Mouse (Mus musculus) gastrocnemius, adult 8-10 months (tissue): Measurements from ENCODE around the gene Aldh3b2. TPM values are rescaled to one million over a fixed set of nuclear protein-coding genes. Genes with fewer than 3 reads are reported as not detected.

Experiments
- DNase-seq, 2 experiments: peaks; one replicate each; pipeline ENCODE4 v3.0.0; 2022; ENCODE audit warnings: low spot score in 2 of 2
- total RNA-seq, 4 experiments: library from RNA; stranded (reverse); gene quantifications; 2 replicates each; pipeline ENCODE4 v1.2.4; 2022

The Aldh3b2 gene
- total RNA-seq, 4 experiments from 2014 or later, result 0.19 to 0.62 (median 0.52) TPM; not detected in 1

- DNase-seq, result no peak
Observed at GRCm38 (mm10) chr19:4005971-4006370, 33.8 kb downstream of the Aldh3b2 start.

- no peak for DNase-seq
Observed at GRCm38 (mm10) chr19:4011086-4011485, 39.0 kb downstream of the Aldh3b2 start.

- DNase-seq, result peak; percentile 95 to 97
Observed at GRCm38 (mm10) chr19:4012432-4013022, 40.4 kb downstream of the Aldh3b2 start, which contains the start of gene Ndufv1. Gene Ndufv1 (minus strand): TSS chr19:4012806.

- no peak for DNase-seq
Observed at GRCm38 (mm10) chr19:4013066-4013465, 40.9 kb downstream of the Aldh3b2 start.

- no peak for DNase-seq
Observed at GRCm38 (mm10) chr19:4014802-4015201, 42.7 kb downstream of the Aldh3b2 start.

GRCm38 (mm10) chr19:4015635-4016034 is 43.5 kb downstream of the Aldh3b2 start:
- DNase-seq, result no peak

GRCm38 (mm10) chr19:4017921-4018587 is 45.9 kb downstream of the Aldh3b2 start:
- DNase-seq, result no peak

GRCm38 (mm10) chr19:4018743-4019583 is 46.8 kb downstream of the Aldh3b2 start:
- peak; percentile 75 to 82 for DNase-seq

GRCm38 (mm10) chr19:4023185-4023584 is 51.1 kb downstream of the Aldh3b2 start:
- DNase-seq, result no peak

GRCm38 (mm10) chr19:4027576-4027975 is 55.4 kb downstream of the Aldh3b2 start:
- DNase-seq, result no peak

Other genes with a start within 250 kb of the Aldh3b2 start
- gene Kmt5b, start 204.9 kb upstream of the Aldh3b2 start, total RNA-seq, result 10 to 100 TPM; 15.5 to 21.3 (median 18.6) TPM
- 1 to 10 TPM in 3 of 4 experiments, under 1 TPM in 1; 0.97 to 1.6 (median 1.2) TPM for gene Chka, start 120.6 kb upstream of the Aldh3b2 start, total RNA-seq
- gene Tcirg1, start 65.2 kb upstream of the Aldh3b2 start, total RNA-seq, result 1 to 10 TPM; 2.2 to 5.1 (median 3.0) TPM
- 100 to 1,000 TPM; 222 to 255 (median 235) TPM for gene Ndufs8, start 59.6 kb upstream of the Aldh3b2 start, total RNA-seq
- 1 to 10 TPM; 1.0 to 2.6 (median 1.3) TPM for gene Aldh3b1, start 42.5 kb upstream of the Aldh3b2 start, total RNA-seq
- gene Unc93b1, start 37.1 kb upstream of the Aldh3b2 start, total RNA-seq, result 1 to 10 TPM; 3.2 to 4.5 (median 3.5) TPM
- gene Aldh3b3, start 13.7 kb upstream of the Aldh3b2 start, total RNA-seq, result not detected
- 1 to 10 TPM; 1.1 to 1.7 (median 1.5) TPM for gene Acy3, start 14.2 kb downstream of the Aldh3b2 start, total RNA-seq
- gene Tbx10, start 20.4 kb downstream of the Aldh3b2 start, total RNA-seq, result under 1 TPM in 1 of 4 experiments, not detected in 3; 0.16 TPM
- 10 to 100 TPM; 19.0 to 24.8 (median 22.8) TPM for gene Nudt8, start 28.3 kb downstream of the Aldh3b2 start, total RNA-seq
- under 1 TPM; 0.12 to 0.39 (median 0.15) TPM for gene Gm49405, start 28.3 kb downstream of the Aldh3b2 start, total RNA-seq
- gene Doc2g, start 31.0 kb downstream of the Aldh3b2 start, total RNA-seq, result 1 to 10 TPM in 1 of 4 experiments, under 1 TPM in 3; 0.36 to 1.2 (median 0.73) TPM
- gene Ndufv1, start 40.5 kb downstream of the Aldh3b2 start, total RNA-seq, result 100 to 1,000 TPM; 435 to 477 (median 462) TPM
- 100 to 1,000 TPM; 411 to 453 (median 419) TPM for gene Gstp1, start 65.7 kb downstream of the Aldh3b2 start, total RNA-seq
- 100 to 1,000 TPM; 240 to 258 (median 250) TPM for gene Gstp2, start 73.7 kb downstream of the Aldh3b2 start, total RNA-seq
- gene Gstp3, start 87.2 kb downstream of the Aldh3b2 start, total RNA-seq, result not detected
- gene Cabp2, start 109.2 kb downstream of the Aldh3b2 start, total RNA-seq, result not detected
- 10 to 100 TPM; 14.0 to 20.3 (median 18.0) TPM for gene Cdk2ap2, start 124.9 kb downstream of the Aldh3b2 start, total RNA-seq
- gene Pitpnm1, start 127.7 kb downstream of the Aldh3b2 start, total RNA-seq, result 1 to 10 TPM; 1.1 to 3.3 (median 2.4) TPM
- 10 to 100 TPM; 85.7 to 96.3 (median 90.3) TPM for gene Aip, start 153.5 kb downstream of the Aldh3b2 start, total RNA-seq
- not detected for gene Gpr152, start 167.5 kb downstream of the Aldh3b2 start, total RNA-seq
- gene Cabp4, start 171.7 kb downstream of the Aldh3b2 start, total RNA-seq, result not detected
- gene Coro1b, start 176.3 kb downstream of the Aldh3b2 start, total RNA-seq, result 10 to 100 TPM; 10.4 to 13.2 (median 11.6) TPM
- under 1 TPM in 2 of 4 experiments, not detected in 2; 0.27 to 0.38 TPM for gene Ptprcap, start 181.3 kb downstream of the Aldh3b2 start, total RNA-seq
- gene Rps6kb2, start 191.0 kb downstream of the Aldh3b2 start, total RNA-seq, result 10 to 100 TPM; 18.6 to 28.4 (median 25.7) TPM
- gene Carns1, start 203.2 kb downstream of the Aldh3b2 start, total RNA-seq, result 10 to 100 TPM; 23.8 to 33.0 (median 24.9) TPM
- gene Tbc1d10c, start 219.0 kb downstream of the Aldh3b2 start, total RNA-seq, result 1 to 10 TPM; 6.6 to 8.6 (median 7.9) TPM
- 100 to 1,000 TPM; 198 to 243 (median 235) TPM for gene Ppp1ca, start 219.7 kb downstream of the Aldh3b2 start, total RNA-seq
- gene Rad9a, start 229.3 kb downstream of the Aldh3b2 start, total RNA-seq, result 1 to 10 TPM; 1.7 to 3.6 (median 2.3) TPM
- under 1 TPM in 3 of 4 experiments, not detected in 1; 0.20 to 0.43 (median 0.22) TPM for gene Clcf1, start 241.9 kb downstream of the Aldh3b2 start, total RNA-seq
- gene AC109138.7, start 242.0 kb downstream of the Aldh3b2 start, total RNA-seq, result not detected